Mouse (Mus musculus): Measurements from ENCODE around the gene Apobec1. TPM values are rescaled to one million over a fixed set of nuclear protein-coding genes. Genes with fewer than 3 reads are reported as not detected.

Apobec1 gene
- polyA plus RNA-seq, 1 experiment: 728 TPM

- Histone ChIP-seq H3K27ac (ENCODE audit: insufficient read depth, low read depth, low read length) (peak overlapping the region; percentile 98), H3K4me3 (ENCODE audit: insufficient read depth, low read length) (no peak overlapping the region), H3K4me1 (ENCODE audit: control insufficient read depth, insufficient read depth, low read length) (peaks cover 64% of the 10 kb centered on the region)
- TF ChIP-seq POLR2A (IDR thresholded peaks at IDR 0.05; ENCODE audit: borderline replicate concordance, low read depth, low read length): no peak
- no peak for TF ChIP-seq CTCF (IDR thresholded peaks at IDR 0.05; ENCODE audit: low read depth, low read length)
These were observed 33.1 kb downstream of the Apobec1 start for GRCm38 (mm10) chr6:122569113-122569512.

- no peak overlapping the region for H3K4me3 ChIP-seq (ENCODE audit: insufficient read depth, low read length)
- peaks cover 35% of the 10 kb centered on the region for H3K4me1 ChIP-seq (ENCODE audit: control insufficient read depth, insufficient read depth, low read length)
- TF ChIP-seq POLR2A (IDR thresholded peaks at IDR 0.05; ENCODE audit: borderline replicate concordance, low read depth, low read length): no peak
- TF ChIP-seq CTCF (IDR thresholded peaks at IDR 0.05; ENCODE audit: low read depth, low read length): no peak
- no peak overlapping the region for H3K27ac ChIP-seq (ENCODE audit: insufficient read depth, low read depth, low read length)
These were observed 37.0 kb downstream of the Apobec1 start for GRCm38 (mm10) chr6:122565070-122565784.

GRCm38 (mm10) chr6:122562463-122562862 is 39.8 kb downstream of the Apobec1 start:
- TF ChIP-seq POLR2A (IDR thresholded peaks at IDR 0.05; ENCODE audit: borderline replicate concordance, low read depth, low read length): no peak
- TF ChIP-seq CTCF (IDR thresholded peaks at IDR 0.05; ENCODE audit: low read depth, low read length): peak; percentile 48; the same call in 1 of the 2 replicates
- H3K4me1 ChIP-seq (ENCODE audit: control insufficient read depth, insufficient read depth, low read length): peaks cover 23% of the 10 kb centered on the region
- no peak overlapping the region for H3K4me3 ChIP-seq (ENCODE audit: insufficient read depth, low read length)
- no peak overlapping the region for H3K27ac ChIP-seq (ENCODE audit: insufficient read depth, low read depth, low read length)

- TF ChIP-seq CTCF (IDR thresholded peaks at IDR 0.05; ENCODE audit: low read depth, low read length) (no peak), POLR2A (IDR thresholded peaks at IDR 0.05; ENCODE audit: borderline replicate concordance, low read depth, low read length) (no peak)
- H3K4me1 ChIP-seq (ENCODE audit: control insufficient read depth, insufficient read depth, low read length): peaks cover 15% of the 10 kb centered on the region
- no peak overlapping the region for H3K4me3 ChIP-seq (ENCODE audit: insufficient read depth, low read length)
- H3K27ac ChIP-seq (ENCODE audit: insufficient read depth, low read depth, low read length): no peak overlapping the region
These were observed 41.2 kb downstream of the Apobec1 start for GRCm38 (mm10) chr6:122561005-122561404.

- H3K27ac ChIP-seq (ENCODE audit: insufficient read depth, low read depth, low read length): no peak overlapping the region
- TF ChIP-seq POLR2A (IDR thresholded peaks at IDR 0.05; ENCODE audit: borderline replicate concordance, low read depth, low read length) (no peak), CTCF (IDR thresholded peaks at IDR 0.05; ENCODE audit: low read depth, low read length) (peak; percentile 93)
- peaks cover 17% of the 10 kb centered on the region for H3K4me1 ChIP-seq (ENCODE audit: control insufficient read depth, insufficient read depth, low read length)
- peak overlapping the region; percentile 9; the same call in 1 of the 2 replicates for H3K4me3 ChIP-seq (ENCODE audit: insufficient read depth, low read length)
These were observed 41.8 kb downstream of the Apobec1 start for GRCm38 (mm10) chr6:122560427-122560826.

- no peak for TF ChIP-seq CTCF (IDR thresholded peaks at IDR 0.05; ENCODE audit: low read depth, low read length)
- no peak for TF ChIP-seq POLR2A (IDR thresholded peaks at IDR 0.05; ENCODE audit: borderline replicate concordance, low read depth, low read length)
- H3K4me3 ChIP-seq (ENCODE audit: insufficient read depth, low read length): no peak overlapping the region
- peaks cover 29% of the 10 kb centered on the region for H3K4me1 ChIP-seq (ENCODE audit: control insufficient read depth, insufficient read depth, low read length)
- H3K27ac ChIP-seq (ENCODE audit: insufficient read depth, low read depth, low read length): no peak overlapping the region
These were observed 45.2 kb downstream of the Apobec1 start for GRCm38 (mm10) chr6:122556959-122557561.

- Histone ChIP-seq H3K4me3 (ENCODE audit: insufficient read depth, low read length) (no peak overlapping the region), H3K27ac (ENCODE audit: insufficient read depth, low read depth, low read length) (no peak overlapping the region), H3K4me1 (ENCODE audit: control insufficient read depth, insufficient read depth, low read length) (peaks cover 29% of the 10 kb centered on the region)
- no peak for TF ChIP-seq POLR2A (IDR thresholded peaks at IDR 0.05; ENCODE audit: borderline replicate concordance, low read depth, low read length)
- no peak for TF ChIP-seq CTCF (IDR thresholded peaks at IDR 0.05; ENCODE audit: low read depth, low read length)
These were observed 47.0 kb downstream of the Apobec1 start for GRCm38 (mm10) chr6:122555266-122555665.

GRCm38 (mm10) chr6:122554102-122554501 is 48.1 kb downstream of the Apobec1 start:
- Histone ChIP-seq H3K4me3 (ENCODE audit: insufficient read depth, low read length) (no peak overlapping the region), H3K4me1 (ENCODE audit: control insufficient read depth, insufficient read depth, low read length) (peaks cover 26% of the 10 kb centered on the region), H3K27ac (ENCODE audit: insufficient read depth, low read depth, low read length) (no peak overlapping the region)
- no peak for TF ChIP-seq CTCF (IDR thresholded peaks at IDR 0.05; ENCODE audit: low read depth, low read length)
- TF ChIP-seq POLR2A (IDR thresholded peaks at IDR 0.05; ENCODE audit: borderline replicate concordance, low read depth, low read length): no peak

GRCm38 (mm10) chr6:122553606-122554005 is 48.6 kb downstream of the Apobec1 start, which contains the start of gene Aicda:
Aicda (plus strand) TSS chr6:122553801.
- H3K4me3 ChIP-seq (ENCODE audit: insufficient read depth, low read length): no peak within 1 kb of the TSS
- no peak for TF ChIP-seq CTCF (IDR thresholded peaks at IDR 0.05; ENCODE audit: low read depth, low read length)
- TF ChIP-seq POLR2A (IDR thresholded peaks at IDR 0.05; ENCODE audit: borderline replicate concordance, low read depth, low read length): no peak
- no peak within 1 kb of the TSS; the same call in 1 of the 2 replicates for H3K27ac ChIP-seq (ENCODE audit: insufficient read depth, low read depth, low read length)
- H3K4me1 ChIP-seq (ENCODE audit: control insufficient read depth, insufficient read depth, low read length): peaks cover 26% of the 10 kb centered on the region

- Histone ChIP-seq H3K27ac (ENCODE audit: insufficient read depth, low read depth, low read length) (peak overlapping the region; percentile 95), H3K4me3 (ENCODE audit: insufficient read depth, low read length) (peak overlapping the region; percentile 42; the same call in 1 of the 2 replicates), H3K4me1 (ENCODE audit: control insufficient read depth, insufficient read depth, low read length) (peaks cover 25% of the 10 kb centered on the region)
- TF ChIP-seq CTCF (IDR thresholded peaks at IDR 0.05; ENCODE audit: low read depth, low read length) (no peak), POLR2A (IDR thresholded peaks at IDR 0.05; ENCODE audit: borderline replicate concordance, low read depth, low read length) (no peak)
These were observed 56.3 kb downstream of the Apobec1 start for GRCm38 (mm10) chr6:122545948-122546347.

All from bone marrow macrophage, adult 2 months (primary cell).